Mouse (Mus musculus): ENCODE results near the gene Wipi1. TPM values are rescaled to one million over a fixed set of nuclear protein-coding genes. Genes with fewer than 3 reads are reported as not detected.
A peak's percentile ranks its signal among the peaks of the same experiment; 100 is the strongest.
"Not testable (repeated sequence)": the region's sequence is repeated elsewhere in the genome, so short reads cannot be mapped to it uniquely, and the experiment has no call there.

Gene Wipi1
- total RNA-seq (2021), result 10 to 100 TPM; 18.6 to 19.2 TPM
- long read RNA-seq, experiment 1, partial matches to known transcripts, result 1 of 6 reads
- long read RNA-seq, experiment 1, other reads (novel, unspliced or antisense), result 0 of 6 reads
- long read RNA-seq, experiment 2, partial matches to known transcripts, result 0 of 5 reads
- long read RNA-seq, experiment 2, other reads (novel, unspliced or antisense), result 1 of 5 reads

DNA sequence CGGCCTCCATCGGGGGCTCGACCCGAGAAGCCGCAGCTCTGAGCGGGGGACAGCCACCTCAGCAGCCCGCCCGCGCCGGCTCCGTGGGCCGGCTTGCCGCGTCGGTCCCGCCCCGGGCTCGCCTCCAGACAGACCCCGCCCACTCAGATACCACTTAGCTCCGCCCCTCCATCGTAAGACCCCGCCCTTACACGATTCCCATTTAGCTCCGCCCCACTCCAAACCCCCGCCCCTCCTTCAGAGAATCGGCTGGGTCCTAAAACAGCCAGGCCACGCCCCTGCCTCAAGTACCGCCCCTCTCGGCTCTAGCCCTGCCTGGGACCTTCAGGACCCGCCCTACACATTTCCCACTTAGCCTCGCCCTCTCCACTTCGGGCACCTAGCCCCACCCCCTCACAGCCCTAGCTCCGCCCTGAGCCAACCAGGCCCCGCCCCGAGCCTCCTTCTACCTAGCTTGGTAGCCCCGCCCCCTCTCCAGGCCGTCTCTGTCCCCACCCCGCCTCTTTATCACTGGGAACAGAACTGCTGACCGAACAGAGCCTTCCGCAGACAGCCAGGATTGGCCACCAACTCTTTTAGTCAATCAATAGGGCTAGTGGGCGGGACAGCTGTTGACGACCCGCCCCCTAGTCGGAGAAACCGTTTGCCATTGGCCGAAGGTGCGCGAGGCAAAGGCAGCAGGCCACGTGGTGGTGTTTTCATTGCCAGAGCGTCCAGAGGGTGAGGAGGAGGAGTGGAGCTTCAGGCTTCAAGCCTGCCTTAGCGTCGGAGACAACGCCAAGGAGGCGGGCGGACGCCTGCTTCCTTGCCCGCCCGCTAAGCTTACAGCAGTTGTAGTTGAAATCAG is at the start of gene Wipi1:
TSS of gene Wipi1 (minus strand) at position 665 of the 847 bp plus-strand sequence.
- peak; percentile 96 to 97 for DNase-seq (ENCODE audit: extremely low spot score in 1 of 2, low spot score in 2 of 2)
- TF ChIP-seq CTCF (IDR thresholded peaks at IDR 0.05), result no peak
- H3K4me3 ChIP-seq, result peak within 1 kb of the TSS; percentile 98
- intact Hi-C loops (cut with DNase I), result loop anchor here (1.0 kb wide), 1 partner anchor 39 kb away; no protein-coding TSS in a partner anchor
- H3K27ac ChIP-seq, result peak within 1 kb of the TSS; percentile 88

DNA sequence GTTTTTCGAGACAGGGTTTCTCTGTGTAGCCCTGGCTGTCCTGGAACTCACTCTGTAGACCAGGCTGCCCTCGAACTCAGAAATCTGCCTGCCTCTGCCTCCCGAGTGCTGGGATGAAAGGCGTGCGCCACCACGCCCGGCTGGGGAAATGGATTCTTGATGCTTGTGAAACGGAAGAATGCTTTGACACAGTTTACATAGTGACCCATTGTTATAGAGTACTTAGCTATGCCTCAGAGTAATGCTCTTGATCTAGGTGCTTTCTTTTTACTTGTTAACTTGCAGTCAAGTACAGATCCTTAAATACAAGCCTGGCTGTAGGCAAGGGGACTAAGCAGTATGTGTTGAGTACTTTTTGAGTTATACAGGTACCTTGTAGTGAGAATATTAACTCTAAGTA is 48.8 kb upstream of the Wipi1 start:
- not testable (repeated sequence) for H3K4me3 ChIP-seq; H3K27ac ChIP-seq; DNase-seq (ENCODE audit: extremely low spot score in 1 of 2, low spot score in 2 of 2)
- intact Hi-C loops (cut with DNase I), result loop anchor here (5.0 kb wide), 1 partner anchor 612 kb away; no protein-coding TSS in a partner anchor

DNA sequence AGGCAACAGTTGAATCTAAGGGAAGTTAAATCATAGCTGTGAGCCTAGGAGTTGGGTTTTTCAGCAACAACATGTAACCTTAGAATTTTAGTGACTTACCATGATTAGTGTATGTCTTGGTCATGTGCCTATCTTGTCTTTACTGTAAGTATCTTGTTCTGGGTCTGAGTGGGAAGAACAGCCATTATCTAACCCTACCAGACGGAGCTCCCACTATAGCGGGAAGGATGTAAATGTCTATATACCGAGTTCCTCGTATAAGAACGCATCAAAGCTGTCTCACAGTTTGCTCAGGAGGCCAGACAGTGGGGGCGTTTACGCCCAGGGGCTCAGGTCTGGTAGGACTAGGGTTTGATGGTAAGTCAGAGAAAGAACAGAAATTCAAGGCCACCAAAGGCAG is 44.5 kb upstream of the Wipi1 start:
- intact Hi-C loops (cut with DNase I), result no loop called here
- DNase-seq (ENCODE audit: extremely low spot score in 1 of 2, low spot score in 2 of 2), result no peak
- no peak for TF ChIP-seq CTCF (IDR thresholded peaks at IDR 0.05)
- Histone ChIP-seq H3K27ac (no peak overlapping the region), H3K4me3 (no peak overlapping the region)

DNA sequence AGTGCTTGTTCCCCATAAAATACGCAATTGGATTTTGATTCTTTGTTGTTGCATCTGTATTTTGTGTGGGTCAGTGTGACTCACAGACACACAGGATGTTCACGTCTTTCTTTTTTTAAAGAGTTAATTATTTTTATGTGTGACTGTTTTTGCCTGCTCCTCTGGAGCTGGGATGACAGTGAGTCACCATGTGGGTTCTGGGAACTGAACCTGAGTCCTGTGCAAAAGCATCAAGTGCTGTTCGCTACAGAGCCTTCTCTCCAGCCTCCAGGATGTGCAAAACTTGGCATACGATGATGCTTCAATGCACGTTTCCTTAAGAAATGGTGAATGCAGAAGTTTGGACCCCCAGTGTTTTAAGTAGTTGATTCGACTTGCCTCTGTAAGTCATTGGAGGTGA is 42.8 kb upstream of the Wipi1 start:
- Histone ChIP-seq H3K4me3 (no peak overlapping the region), H3K27ac (no peak overlapping the region)
- DNase-seq (ENCODE audit: extremely low spot score in 1 of 2, low spot score in 2 of 2), result no peak
- TF ChIP-seq CTCF (IDR thresholded peaks at IDR 0.05), result no peak
- intact Hi-C loops (cut with DNase I), result no loop called here

DNA sequence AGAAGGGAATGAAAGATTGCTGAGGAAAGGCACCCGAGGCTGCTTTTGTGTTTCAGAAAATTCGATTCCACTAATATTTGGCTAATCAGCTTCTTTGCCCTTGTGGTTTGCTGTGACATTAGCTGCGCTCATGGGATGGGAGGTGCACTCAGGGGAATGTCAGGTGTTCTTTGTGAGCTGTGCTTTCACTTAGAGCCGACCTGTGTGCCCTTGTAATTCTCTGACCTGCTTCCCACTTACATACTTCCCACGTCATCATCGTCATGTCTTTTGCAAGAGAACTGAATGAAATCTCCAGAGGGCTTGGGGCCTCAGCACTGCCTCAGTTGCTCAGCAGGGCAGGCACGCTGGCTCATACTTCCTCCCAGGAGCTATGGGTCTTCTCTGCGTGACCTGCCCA is 41.4 kb upstream of the Wipi1 start:
- Histone ChIP-seq H3K27ac (peak overlapping the region; percentile 4; the same call in 1 of the 2 replicates), H3K4me3 (peak overlapping the region; percentile 79)

DNA sequence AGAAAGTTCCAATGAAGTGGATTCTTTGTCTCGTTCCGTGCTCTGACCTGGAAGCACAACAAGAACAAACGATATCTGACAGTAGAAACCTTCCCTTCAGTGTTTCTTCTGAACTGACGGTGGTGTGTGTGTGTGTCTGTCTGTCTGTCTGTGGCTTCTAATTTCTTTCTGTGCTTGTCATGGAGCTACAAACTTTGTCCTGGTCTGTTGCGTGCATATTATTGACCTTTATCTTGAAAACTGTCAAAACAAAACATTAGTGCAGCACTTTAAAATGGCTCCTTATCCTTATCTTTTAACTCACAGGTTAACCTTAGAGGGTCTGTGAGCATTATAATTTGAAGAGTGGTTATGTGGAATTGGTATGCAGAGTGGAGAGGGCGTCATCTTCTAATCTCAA is 40.7 kb upstream of the Wipi1 start:
- Histone ChIP-seq H3K4me3 (peak overlapping the region; percentile 79), H3K27ac (peak overlapping the region; percentile 99)
- intact Hi-C loops (cut with DNase I), result no loop called here
- DNase-seq (ENCODE audit: extremely low spot score in 1 of 2, low spot score in 2 of 2), result no peak
- no peak for TF ChIP-seq CTCF (IDR thresholded peaks at IDR 0.05)

More for the DNA sequence above, 41.4 kb upstream of the Wipi1 start:
- intact Hi-C loops (cut with DNase I), result no loop called here
- no peak for TF ChIP-seq CTCF (IDR thresholded peaks at IDR 0.05)
- DNase-seq (ENCODE audit: extremely low spot score in 1 of 2, low spot score in 2 of 2), result no peak

DNA sequence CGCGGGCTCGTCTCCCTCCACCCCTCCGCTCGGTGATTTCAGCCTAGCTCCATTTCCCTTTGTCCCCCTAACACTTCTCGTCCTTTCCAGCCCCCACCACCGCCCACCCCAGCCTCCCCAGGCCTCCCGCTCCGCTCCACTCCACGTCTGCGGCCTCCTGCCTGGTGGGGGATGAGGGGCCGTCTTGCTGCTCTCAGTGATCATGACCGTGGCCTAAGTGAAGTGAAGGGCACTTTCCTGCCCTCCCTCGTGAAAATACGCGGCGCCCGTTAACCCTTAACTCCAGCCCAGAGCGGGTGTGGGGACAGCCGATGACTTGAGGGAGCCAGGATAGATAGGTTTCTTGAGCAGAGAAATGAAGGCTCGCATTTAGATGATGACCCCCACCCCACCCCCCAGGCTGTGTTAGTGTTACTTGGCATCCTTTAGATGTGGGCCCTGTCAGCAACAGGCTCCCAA is 39.8 kb upstream of the Wipi1 start:
- no peak for TF ChIP-seq CTCF (IDR thresholded peaks at IDR 0.05)
- peak overlapping the region; percentile 99 for H3K27ac ChIP-seq
- H3K4me3 ChIP-seq, result peak overlapping the region; percentile 79
- intact Hi-C loops (cut with DNase I), result no loop called here
- DNase-seq (ENCODE audit: extremely low spot score in 1 of 2, low spot score in 2 of 2), result no peak

DNA sequence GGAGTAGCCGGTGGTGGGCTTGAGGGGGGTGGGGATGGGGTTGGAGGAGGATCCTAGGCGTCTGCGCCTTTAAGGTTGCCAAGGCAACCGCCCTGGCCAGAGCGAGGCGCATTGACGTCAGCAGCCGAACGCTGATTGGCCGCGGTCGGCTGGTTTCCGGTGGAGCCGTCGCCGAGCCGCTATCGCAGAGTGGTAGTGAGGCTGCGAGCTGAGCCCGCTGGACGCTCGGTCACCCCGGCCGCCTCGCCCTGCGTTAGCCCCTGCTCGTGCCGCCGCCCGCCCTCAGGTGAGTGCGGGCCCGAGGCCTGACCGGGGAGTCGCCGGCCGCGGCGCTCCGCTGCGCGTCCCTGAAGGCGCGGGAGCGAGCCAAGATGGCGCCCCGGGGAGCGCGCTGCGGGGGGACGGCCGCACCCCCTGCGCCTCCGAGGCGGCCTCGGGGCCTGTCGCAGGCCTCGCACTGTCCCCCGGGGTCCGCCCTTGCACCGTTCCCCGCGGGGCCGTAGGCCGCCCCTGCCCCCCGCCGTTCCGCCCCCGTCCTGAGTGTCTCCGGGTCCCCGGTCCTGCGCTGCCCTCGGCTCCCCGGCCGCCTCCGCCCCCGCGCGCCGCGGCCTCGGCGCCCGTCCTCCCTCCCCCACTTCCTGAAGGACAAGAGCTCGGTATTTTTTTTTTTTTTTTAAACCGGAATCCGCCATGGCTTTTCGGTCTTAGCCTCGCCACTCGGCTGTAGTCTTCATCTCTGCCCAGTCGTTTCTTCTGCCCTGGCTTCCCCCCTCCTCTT is 39.2 kb upstream of the Wipi1 start:
- intact Hi-C loops (cut with DNase I), result loop anchor here (1.0 kb wide), 1 partner anchor 39 kb away; no protein-coding TSS in a partner anchor
- no peak for TF ChIP-seq CTCF (IDR thresholded peaks at IDR 0.05)
- H3K4me3 ChIP-seq, result peak overlapping the region; percentile 79
- DNase-seq (ENCODE audit: extremely low spot score in 1 of 2, low spot score in 2 of 2), result peak; percentile 94
- H3K27ac ChIP-seq, result peak overlapping the region; percentile 99

DNA sequence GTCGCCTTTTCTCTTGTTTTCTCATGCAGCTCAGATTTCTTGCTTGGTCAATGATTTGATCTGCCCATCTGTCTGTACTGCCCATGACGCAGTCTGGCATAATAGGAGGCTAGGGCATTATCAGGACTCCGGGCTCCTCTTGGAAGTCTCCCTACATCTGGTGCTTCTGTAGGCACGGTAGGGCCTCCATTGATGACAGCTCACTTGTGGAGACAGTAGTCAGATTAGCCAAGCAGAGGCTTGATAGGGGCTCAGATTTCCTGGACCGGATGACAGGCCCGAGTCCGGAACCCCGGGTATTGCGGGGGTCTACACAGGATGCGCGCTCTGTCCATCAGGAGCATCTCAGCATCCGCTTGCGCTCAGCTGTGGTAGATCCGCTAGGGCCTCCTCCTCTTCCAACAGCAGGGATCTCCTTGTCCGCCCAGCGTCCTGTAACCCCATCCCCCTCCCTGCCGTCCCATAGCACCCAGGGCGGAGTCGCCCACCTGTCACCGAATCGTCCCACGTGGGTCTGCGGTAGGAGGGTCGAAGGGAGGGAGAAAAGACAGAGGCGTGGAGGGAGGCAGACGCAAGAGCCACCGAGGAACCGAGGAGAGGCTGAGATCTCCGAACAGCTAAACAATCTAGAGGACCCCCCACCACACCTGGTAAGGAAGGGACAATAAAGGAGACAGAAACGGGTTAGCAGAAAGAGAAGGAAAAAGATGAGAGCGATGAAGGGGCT is 38.4 kb upstream of the Wipi1 start:
- intact Hi-C loops (cut with DNase I), result loop anchor here (1.0 kb wide), 1 partner anchor 38 kb away; no protein-coding TSS in a partner anchor
- no peak for TF ChIP-seq CTCF (IDR thresholded peaks at IDR 0.05)

DNA sequence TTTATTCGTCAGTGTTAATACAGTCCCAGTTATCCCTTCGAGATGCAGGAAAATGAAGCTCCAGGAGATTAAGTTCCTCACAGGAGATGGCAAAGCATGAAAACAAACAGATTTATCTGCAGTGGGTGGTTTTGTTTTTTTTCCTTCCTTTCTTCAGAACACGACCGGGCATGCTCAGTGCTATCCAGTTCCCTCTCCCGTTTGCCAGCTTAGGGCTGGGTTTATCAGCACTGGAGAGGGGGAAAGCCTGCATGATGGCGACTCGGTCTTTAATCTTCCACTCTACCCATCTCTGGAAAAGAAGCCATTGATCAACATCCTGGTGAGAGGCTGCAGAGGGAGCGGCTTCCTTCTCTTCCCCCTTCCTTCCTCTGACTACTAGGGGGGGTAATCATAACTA is 37.4 kb upstream of the Wipi1 start, which contains the start of gene Prkar1a:
TSS of gene Prkar1a (plus strand) at position 200 of the 400 bp plus-strand sequence.
- TF ChIP-seq CTCF (IDR thresholded peaks at IDR 0.05), result no peak
- peak within 1 kb of the TSS; percentile 79 for H3K4me3 ChIP-seq
- peak in 1 of 2 experiments; percentile 35 for DNase-seq (ENCODE audit: extremely low spot score in 1 of 2, low spot score in 2 of 2)
- H3K27ac ChIP-seq, result peak within 1 kb of the TSS; percentile 99
- intact Hi-C loops (cut with DNase I), result no loop called here

More for the DNA sequence above, 38.4 kb upstream of the Wipi1 start:
- H3K27ac ChIP-seq, result peak overlapping the region; percentile 99
- H3K4me3 ChIP-seq, result peak overlapping the region; percentile 79
- peak; percentile 85 for DNase-seq (ENCODE audit: extremely low spot score in 1 of 2, low spot score in 2 of 2)

DNA sequence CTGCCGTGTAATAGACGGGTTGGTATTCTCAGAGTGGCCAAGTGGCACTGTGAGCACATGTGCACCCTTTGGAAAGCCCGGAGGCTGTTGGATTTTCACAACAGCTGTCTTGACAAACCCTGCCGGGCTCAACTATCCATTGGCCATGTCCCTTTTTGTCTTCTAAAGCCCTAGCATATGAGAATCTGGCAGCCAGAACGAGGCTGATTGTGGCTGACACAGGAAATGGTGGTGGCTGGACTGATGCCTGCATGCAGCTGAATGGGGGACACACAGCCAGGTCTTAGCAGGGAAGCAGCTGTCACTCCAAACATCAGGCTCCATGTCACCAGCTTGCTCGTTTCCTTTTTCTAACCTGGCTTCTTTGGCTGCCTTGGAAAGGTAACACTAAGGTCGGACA is 36.7 kb upstream of the Wipi1 start:
- Histone ChIP-seq H3K4me3 (no peak overlapping the region), H3K27ac (no peak overlapping the region)
- no peak for TF ChIP-seq CTCF (IDR thresholded peaks at IDR 0.05)
- DNase-seq (ENCODE audit: extremely low spot score in 1 of 2, low spot score in 2 of 2), result no peak
- intact Hi-C loops (cut with DNase I), result no loop called here
